Mouse (Mus musculus) skeletal muscle tissue, adult 2 months (tissue): ENCODE measurements around the gene Aff1.

Source experiments
- DNase-seq: peaks from one replicate; pipeline ENCODE4 v3.0.0-alpha.2; 2012; ENCODE audit warnings: low read depth, low spot score

Gene Aff1

GRCm38 (mm10) chr5:103749465-103750285 is 57.5 kb downstream of the Aff1 start:
- no peak for DNase-seq

DNA sequence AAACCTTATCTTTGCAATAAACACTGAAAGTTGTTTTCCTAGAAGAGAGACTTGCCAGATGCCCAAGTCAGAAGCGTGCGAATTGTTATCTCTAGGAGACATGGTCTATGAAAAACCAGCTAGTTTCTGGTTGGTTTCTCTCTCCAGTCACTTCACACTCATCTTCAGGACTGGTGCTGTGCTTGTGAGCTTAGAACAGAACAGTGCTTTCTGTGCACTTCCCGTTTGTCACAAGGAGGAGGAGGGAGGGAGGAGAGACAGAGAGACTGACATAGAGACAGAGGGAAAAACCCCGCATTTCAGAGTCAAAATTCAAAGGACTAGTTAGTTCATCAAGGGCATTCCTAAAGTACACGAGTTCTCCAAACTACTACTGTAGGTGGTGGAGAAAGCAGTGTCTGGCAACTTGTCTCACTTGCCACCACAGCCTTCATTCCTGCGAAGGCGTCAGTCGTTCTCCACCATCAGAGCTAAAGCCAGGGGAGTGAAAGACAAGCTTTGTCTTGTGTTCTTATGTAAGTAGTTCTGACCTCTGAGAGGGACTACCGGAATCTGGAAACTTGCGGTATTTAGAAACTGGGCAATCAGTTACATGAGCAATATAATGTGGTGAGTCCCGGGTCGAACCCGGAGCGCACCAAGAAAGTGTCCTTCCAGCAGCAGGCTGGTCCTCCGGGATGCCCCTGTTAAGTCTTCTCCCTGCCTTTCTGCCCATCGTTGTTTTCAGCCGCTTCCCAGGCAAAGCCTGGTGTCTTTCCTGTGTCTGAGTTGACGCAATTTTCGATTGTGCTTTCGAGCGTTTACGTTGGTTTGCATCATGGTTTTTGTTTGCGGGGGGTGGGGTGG is 60.7 kb downstream of the Aff1 start:
- DNase-seq, result peak; percentile 33

- peak; percentile 85 for DNase-seq
Observed at GRCm38 (mm10) chr5:103753511-103754329, 61.5 kb downstream of the Aff1 start.

GRCm38 (mm10) chr5:103754330-103755134 is 62.4 kb downstream of the Aff1 start:
- peak; percentile 51 for DNase-seq

DNA sequence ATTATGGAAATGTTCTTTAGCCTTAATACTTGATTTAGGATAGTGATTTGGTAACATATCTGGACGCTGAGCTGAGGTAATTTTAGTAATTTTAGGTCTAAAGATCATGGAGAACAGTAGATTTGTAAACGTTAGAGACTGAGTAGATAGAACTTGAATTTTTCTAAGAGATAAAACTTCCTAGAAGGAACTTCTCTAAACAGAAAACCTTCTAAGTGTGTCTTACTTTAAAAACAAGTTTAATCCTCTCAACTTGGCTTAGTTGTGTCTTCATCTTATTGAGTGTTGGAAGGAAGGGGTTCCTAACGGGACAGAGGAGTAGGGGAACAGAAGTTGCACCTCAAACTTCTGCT is 62.9 kb downstream of the Aff1 start:
- DNase-seq, result no peak

DNA sequence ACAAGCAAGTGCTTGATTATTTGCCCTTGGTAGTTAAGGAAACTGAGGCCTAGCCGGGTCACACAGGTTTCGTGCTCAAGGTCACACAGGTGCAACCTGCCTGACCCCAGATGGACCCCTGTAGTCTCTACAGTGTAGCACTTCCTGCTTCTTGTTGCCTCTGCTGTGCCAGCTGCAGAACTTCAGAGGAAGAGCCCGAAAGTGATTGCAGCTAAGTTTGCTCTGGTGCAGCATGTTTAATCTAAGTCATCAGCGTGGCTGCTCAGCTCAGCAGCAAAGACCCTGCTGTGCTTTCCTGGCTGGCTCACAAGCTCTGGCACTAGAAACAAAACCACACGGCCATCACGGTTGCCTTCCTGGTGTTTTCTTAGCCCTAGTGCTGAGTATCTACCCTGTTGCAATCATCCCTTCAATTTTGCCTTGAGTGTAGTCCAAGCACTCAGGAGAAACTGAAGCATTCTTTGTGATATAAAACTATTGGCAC is 64.1 kb downstream of the Aff1 start:
- no peak for DNase-seq

DNA sequence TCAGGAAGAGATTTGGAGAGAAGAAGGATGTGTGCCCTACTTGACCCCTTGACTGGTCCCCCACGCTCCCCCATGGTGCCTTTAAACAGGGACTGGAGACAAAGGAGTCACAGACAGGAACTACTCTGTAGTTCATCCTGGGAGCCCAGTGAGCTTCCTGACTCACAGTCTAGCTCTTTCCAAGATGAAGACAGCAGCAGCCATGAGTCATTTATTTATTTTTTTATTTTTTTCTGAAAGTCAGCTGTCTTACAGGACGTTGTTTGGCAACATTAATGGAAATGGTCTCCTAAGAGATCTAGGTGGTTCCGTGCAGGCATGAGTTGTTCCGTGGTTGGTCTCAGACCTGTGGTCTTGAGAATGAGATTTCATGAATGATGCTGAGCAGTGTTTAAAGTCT is 66.3 kb downstream of the Aff1 start:
- peak; percentile 40 for DNase-seq

DNA sequence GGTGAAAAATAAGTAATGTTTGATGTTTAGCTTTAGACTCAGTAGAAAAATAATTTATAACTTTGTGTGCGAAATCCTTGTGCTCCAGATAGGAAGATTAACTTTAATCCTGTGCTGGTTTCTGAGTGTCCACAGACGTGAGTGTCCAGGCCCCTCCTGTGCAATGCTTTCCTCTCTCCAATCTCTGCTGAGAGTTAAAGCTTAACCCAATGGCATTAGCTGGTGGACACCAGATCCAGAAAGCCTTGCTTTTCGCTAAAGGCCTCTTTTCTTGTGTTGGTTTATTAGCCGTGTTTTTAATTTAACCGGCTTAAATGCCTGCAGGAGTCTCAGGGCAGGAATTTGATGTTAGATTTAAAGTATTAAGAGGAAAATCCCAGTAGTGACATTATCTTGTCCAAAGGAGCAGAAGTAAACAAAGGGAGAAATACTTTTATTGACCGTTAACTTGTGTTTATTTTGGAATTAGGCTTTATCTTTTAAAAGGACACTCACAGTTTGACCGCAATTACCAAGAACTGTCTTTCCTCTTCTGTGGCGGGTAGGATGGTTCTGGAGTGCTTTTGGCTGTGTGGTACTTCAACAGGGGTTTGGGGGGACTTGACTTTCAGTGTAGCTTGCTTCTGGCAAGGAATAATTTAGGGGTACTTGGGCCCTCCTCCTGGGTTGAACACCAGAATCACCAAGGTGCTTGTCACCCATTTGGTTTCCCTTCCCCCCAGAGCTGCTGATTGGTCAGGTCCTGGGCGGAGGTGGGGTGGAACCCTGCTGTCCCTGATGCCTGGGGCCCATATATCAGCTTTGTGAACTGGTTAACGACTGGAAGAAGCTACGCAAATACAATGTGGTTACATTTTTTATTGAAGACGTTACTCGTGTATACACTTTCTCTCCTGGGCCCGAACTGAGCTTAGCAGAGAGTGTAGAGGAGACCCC is 67.6 kb downstream of the Aff1 start:
- DNase-seq, result no peak

GRCm38 (mm10) chr5:103760425-103761131 is 68.4 kb downstream of the Aff1 start:
- DNase-seq, result peak; percentile 58

GRCm38 (mm10) chr5:103761754-103762153 is 69.6 kb downstream of the Aff1 start:
- DNase-seq, result no peak

GRCm38 (mm10) chr5:103762850-103763254 is 70.7 kb downstream of the Aff1 start:
- no peak for DNase-seq

DNA sequence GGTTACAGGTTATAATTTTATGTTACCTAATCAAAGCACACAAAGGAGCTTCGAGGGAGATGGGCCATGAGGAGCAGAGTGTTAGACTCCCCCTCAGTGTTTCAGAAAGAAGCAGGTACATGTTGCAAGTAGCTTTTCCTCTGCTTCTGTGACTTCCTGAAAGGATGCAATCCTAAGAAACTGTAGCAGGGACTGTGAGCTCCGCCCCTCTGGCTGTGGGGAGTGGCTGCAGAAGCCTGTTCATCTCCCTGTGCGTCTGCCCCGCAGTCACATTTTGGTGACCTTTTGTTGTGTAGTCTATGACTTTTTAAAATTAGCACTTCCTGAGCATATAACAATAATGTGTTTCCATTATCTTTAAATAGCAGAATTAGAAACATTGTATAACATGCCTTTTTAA is 73.2 kb downstream of the Aff1 start:
- DNase-seq, result no peak

DNA sequence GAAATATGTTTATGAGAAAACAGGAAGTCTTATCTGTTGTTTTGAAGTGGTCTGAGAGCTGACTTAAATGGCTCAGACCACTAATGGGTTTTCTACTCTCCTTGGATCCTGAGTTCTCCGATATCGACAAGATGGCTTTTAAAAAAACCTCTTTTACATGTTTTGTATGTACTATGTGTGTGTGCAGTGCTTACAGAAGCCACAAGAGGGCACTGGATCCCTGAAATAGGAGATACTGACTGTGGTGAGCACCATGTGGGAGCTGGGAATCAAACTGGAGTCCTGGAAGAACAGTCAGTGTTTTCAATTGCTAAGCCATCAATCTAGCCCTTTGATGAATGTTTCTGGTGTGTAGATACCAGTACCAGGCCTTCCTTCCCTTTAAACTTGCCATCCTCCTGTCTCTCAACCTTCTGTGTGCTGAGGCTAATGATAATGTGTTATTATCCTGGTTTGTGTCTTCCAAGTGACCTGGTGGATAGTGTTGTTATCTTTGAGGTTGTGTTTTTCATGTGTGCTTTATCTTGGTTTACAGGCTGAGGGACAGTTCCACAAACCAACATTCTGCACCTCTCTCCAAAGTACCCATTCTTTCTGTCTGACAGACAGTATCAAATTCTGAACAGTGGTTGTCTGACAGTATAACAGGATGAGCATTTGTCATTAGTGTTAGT is 73.7 kb downstream of the Aff1 start:
- no peak for DNase-seq

DNA sequence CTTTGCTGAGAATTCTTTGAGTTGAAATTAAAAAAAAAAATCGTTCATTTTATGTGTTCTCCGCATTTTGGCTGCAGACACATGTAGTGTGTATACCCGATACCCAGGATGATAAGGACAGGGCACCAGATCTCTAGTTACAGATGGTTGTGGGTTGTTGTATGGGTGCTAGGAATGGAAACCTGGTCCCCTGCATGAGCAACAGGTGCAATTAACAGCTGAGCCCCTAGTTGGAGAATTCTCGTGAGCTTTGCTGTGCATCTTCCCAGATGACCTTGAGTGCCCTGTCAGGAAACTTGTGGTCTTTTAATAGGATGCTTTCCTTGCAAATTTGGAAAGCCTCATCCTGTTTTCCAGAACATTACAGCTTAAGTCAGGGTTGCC is 74.2 kb downstream of the Aff1 start:
- no peak for DNase-seq

DNA sequence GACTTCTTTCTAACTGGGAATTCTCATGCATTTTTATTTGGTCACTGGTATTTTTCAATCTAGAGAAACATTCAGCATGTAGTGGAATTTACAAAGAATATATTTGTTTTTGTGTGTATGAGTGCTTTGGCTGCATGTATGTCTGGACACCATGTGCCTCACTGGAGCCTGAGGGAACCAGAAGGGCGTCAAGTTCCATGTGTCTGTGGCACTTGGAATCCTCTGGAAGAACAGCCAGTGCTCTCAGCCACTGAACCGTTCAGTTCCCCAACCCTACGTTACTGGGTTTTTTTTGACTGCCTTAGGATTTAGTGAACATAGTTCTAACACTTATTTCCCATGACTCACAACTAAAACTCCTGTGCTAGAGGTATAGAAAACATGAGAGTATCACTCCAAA is 76.8 kb downstream of the Aff1 start:
- peak; percentile 51 for DNase-seq

GRCm38 (mm10) chr5:103769701-103770100 is 77.5 kb downstream of the Aff1 start:
- no peak for DNase-seq

GRCm38 (mm10) chr5:103770447-103771222 is 78.5 kb downstream of the Aff1 start:
- no peak for DNase-seq

DNA sequence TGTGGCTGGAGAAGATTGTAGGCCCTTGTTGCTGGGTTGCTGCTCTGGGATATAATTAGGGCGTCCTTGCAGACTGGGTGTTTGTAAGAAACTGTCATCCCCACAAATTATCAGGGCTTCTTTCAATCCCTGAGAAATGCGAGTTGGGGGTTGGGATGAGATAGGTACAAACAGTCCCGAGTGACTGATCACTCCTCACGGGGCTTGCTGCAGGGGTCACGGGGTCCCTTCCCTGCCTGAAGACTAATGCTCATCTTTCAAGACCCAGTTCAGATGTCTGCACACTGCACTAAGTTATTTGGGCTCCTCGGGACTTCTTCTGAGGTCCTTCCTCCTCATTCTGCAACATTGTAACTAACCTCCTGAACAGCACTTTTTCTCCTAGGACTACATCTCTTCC is 79.2 kb downstream of the Aff1 start:
- DNase-seq, result no peak
